Mouse (Mus musculus): ENCODE results near the gene Sppl2b.
"Not testable (repeated sequence)": the region's sequence is repeated elsewhere in the genome, so short reads cannot be mapped to it uniquely, and the experiment has no call there.

The Sppl2b gene

GRCm38 (mm10) chr10:80823847-80824643, 31.0 kb upstream of the Sppl2b start:
- no peak for DNase-seq (ENCODE audit: low spot score)

- no peak for DNase-seq (ENCODE audit: low spot score)
Observed at GRCm38 (mm10) chr10:80824827-80825226, 30.2 kb upstream of the Sppl2b start.

- DNase-seq (ENCODE audit: low spot score), result peak; percentile 92
Observed at GRCm38 (mm10) chr10:80826151-80827062, 28.7 kb upstream of the Sppl2b start, which contains the start of gene Oaz1. Gene Oaz1 (plus strand): TSS chr10:80826656.

GRCm38 (mm10) chr10:80827063-80827869, 27.8 kb upstream of the Sppl2b start:
- DNase-seq (ENCODE audit: low spot score), result no peak

- no peak for DNase-seq (ENCODE audit: low spot score)
Observed at GRCm38 (mm10) chr10:80827870-80828420, 27.1 kb upstream of the Sppl2b start.

- not testable (repeated sequence) for DNase-seq (ENCODE audit: low spot score)
Observed at GRCm38 (mm10) chr10:80828587-80828986, 26.5 kb upstream of the Sppl2b start.

- no peak for DNase-seq (ENCODE audit: low spot score)
Observed at GRCm38 (mm10) chr10:80829359-80830278, 25.5 kb upstream of the Sppl2b start.

GRCm38 (mm10) chr10:80831136-80831535, 23.9 kb upstream of the Sppl2b start:
- no peak for DNase-seq (ENCODE audit: low spot score)

GRCm38 (mm10) chr10:80832818-80833217, 22.3 kb upstream of the Sppl2b start:
- DNase-seq (ENCODE audit: low spot score), result no peak

GRCm38 (mm10) chr10:80835617-80836016, 19.5 kb upstream of the Sppl2b start:
- DNase-seq (ENCODE audit: low spot score), result no peak

GRCm38 (mm10) chr10:80836949-80837379, 18.1 kb upstream of the Sppl2b start:
- DNase-seq (ENCODE audit: low spot score), result no peak

- no peak for DNase-seq (ENCODE audit: low spot score)
Observed at GRCm38 (mm10) chr10:80837827-80838226, 17.2 kb upstream of the Sppl2b start.

- no peak for DNase-seq (ENCODE audit: low spot score)
Observed at GRCm38 (mm10) chr10:80838346-80838912, 16.6 kb upstream of the Sppl2b start.

- DNase-seq (ENCODE audit: low spot score), result no peak
Observed at GRCm38 (mm10) chr10:80839848-80840247, 15.2 kb upstream of the Sppl2b start.

GRCm38 (mm10) chr10:80841685-80842084, 13.4 kb upstream of the Sppl2b start:
- DNase-seq (ENCODE audit: low spot score), result no peak

- no peak for DNase-seq (ENCODE audit: low spot score)
Observed at GRCm38 (mm10) chr10:80842334-80842733, 12.7 kb upstream of the Sppl2b start.

- DNase-seq (ENCODE audit: low spot score), result no peak
Observed at GRCm38 (mm10) chr10:80843087-80843930, 11.8 kb upstream of the Sppl2b start.

- no peak for DNase-seq (ENCODE audit: low spot score)
Observed at GRCm38 (mm10) chr10:80843931-80844547, 11.0 kb upstream of the Sppl2b start, which contains the start of gene Lingo3. Gene Lingo3 (minus strand): TSS chr10:80844039.
